Mouse (Mus musculus) layer of hippocampus, adult 8-10 months (tissue): ENCODE data around the gene Kif18b. TPM values are rescaled to one million over a fixed set of nuclear protein-coding genes. Genes with fewer than 3 reads are reported as not detected.

Experiments
- DNase-seq, 2 experiments: peaks; one replicate each; pipeline ENCODE4 v3.0.0; 2022; ENCODE audit warnings: low spot score in 2 of 2
- total RNA-seq, 4 experiments: library from RNA; stranded (reverse); gene quantifications; 2 replicates each; pipeline ENCODE4 v1.2.4; 2022

The Kif18b gene
- total RNA-seq, 4 experiments from 2014 or later: 0.14 to 0.29 (median 0.23) TPM; not detected in 1

- DNase-seq: no peak
These were observed 43.4 kb downstream of the Kif18b start for GRCm38 (mm10) chr11:102881314-102882198.

- DNase-seq: peak; percentile 92 to 95
These were observed 44.2 kb downstream of the Kif18b start, which contains the start of the genes Eftud2 and Ccdc103 for GRCm38 (mm10) chr11:102880585-102881313. Eftud2 (minus strand) TSS chr11:102880985. Ccdc103 (plus strand) TSS chr11:102881204.

- no peak for DNase-seq
These were observed 45.4 kb downstream of the Kif18b start for GRCm38 (mm10) chr11:102879558-102879957.

GRCm38 (mm10) chr11:102874801-102875334 lies 50.1 kb downstream of the Kif18b start:
- DNase-seq: peak; percentile 68 to 77

GRCm38 (mm10) chr11:102864272-102864671 lies 60.7 kb downstream of the Kif18b start:
- DNase-seq: peak in 1 of 2 experiments; percentile 76

GRCm38 (mm10) chr11:102859933-102860332 lies 65.0 kb downstream of the Kif18b start:
- peak; percentile 29 to 41 for DNase-seq

- DNase-seq: no peak
These were observed 66.0 kb downstream of the Kif18b start for GRCm38 (mm10) chr11:102858951-102859350.

GRCm38 (mm10) chr11:102855941-102856340 lies 69.0 kb downstream of the Kif18b start:
- no peak for DNase-seq

Other genes starting within 250 kb of the Kif18b start
- gene Ccdc43, start 227.3 kb downstream of the Kif18b start, total RNA-seq: 10 to 100 TPM; 29.3 to 32.2 (median 30.1) TPM
- 100 to 1,000 TPM; 168 to 220 (median 192) TPM for gene Adam11, start 163.7 kb downstream of the Kif18b start, total RNA-seq
- 1 to 10 TPM; 4.0 to 4.7 (median 4.1) TPM for gene Gjc1, start 105.4 kb downstream of the Kif18b start, total RNA-seq
- gene Higd1b, start 89.3 kb downstream of the Kif18b start, total RNA-seq: 1 to 10 TPM; 5.1 to 7.3 (median 6.2) TPM
- gene Eftud2, start 44.1 kb downstream of the Kif18b start, total RNA-seq: 100 to 1,000 TPM; 123 to 142 (median 133) TPM
- 1 to 10 TPM; 1.5 to 3.2 (median 1.9) TPM for gene Ccdc103, start 43.9 kb downstream of the Kif18b start, total RNA-seq
- gene Fam187a, start 40.0 kb downstream of the Kif18b start, total RNA-seq: under 1 TPM in 1 of 4 experiments, not detected in 3; 0.33 TPM
- 1,000 to 10,000 TPM in 2 of 4 experiments, 100 to 1,000 TPM in 2; 331 to 2,605 (median 1,138) TPM for gene Gfap, start 24.2 kb downstream of the Kif18b start, total RNA-seq
- 10 to 100 TPM; 13.9 to 19.7 (median 16.6) TPM for gene C1ql1, start 21.6 kb upstream of the Kif18b start, total RNA-seq
- 100 to 1,000 TPM; 152 to 165 (median 160) TPM for gene Nmt1, start 103.1 kb upstream of the Kif18b start, total RNA-seq
- 10 to 100 TPM; 55.2 to 71.2 (median 63.6) TPM for gene Dcakd, start 103.2 kb upstream of the Kif18b start, total RNA-seq
- 10 to 100 TPM; 11.0 to 15.3 (median 12.8) TPM for gene Plcd3, start 176.5 kb upstream of the Kif18b start, total RNA-seq
- 10 to 100 TPM; 88.4 to 98.2 (median 94.7) TPM for gene Acbd4, start 176.6 kb upstream of the Kif18b start, total RNA-seq
- gene Hexim1, start 191.1 kb upstream of the Kif18b start, total RNA-seq: 10 to 100 TPM; 39.0 to 51.3 (median 45.9) TPM
- gene Hexim2, start 207.3 kb upstream of the Kif18b start, total RNA-seq: 10 to 100 TPM in 3 of 4 experiments, 1 to 10 TPM in 1; 9.4 to 15.1 (median 11.6) TPM
- gene Fmnl1, start 246.0 kb upstream of the Kif18b start, total RNA-seq: 100 to 1,000 TPM; 121 to 133 (median 125) TPM